Mouse (Mus musculus) erythroblast, embryonic 14.5 days (primary cell): ENCODE data around the gene Cenpt.

Experiments used
- GATA1 ChIP-seq: IDR thresholded peaks from 2 replicates; pipeline ENCODE4 v1.6.1; 2012; ENCODE audit warnings: low read length, inconsistent platforms, mixed read lengths
- TAL1 ChIP-seq: IDR thresholded peaks from 3 replicates; pipeline ENCODE4 v1.6.1; 2012; ENCODE audit warnings: low read length, inconsistent platforms, mixed read lengths

GRCm38 (mm10) chr8:105874301-105874700 is 21.2 kb upstream of the Cenpt start:
- TF ChIP-seq GATA1: no peak
- no peak for TF ChIP-seq TAL1
